Mouse (Mus musculus): ENCODE measurements around the gene Cd4.

Gene Cd4

DNA sequence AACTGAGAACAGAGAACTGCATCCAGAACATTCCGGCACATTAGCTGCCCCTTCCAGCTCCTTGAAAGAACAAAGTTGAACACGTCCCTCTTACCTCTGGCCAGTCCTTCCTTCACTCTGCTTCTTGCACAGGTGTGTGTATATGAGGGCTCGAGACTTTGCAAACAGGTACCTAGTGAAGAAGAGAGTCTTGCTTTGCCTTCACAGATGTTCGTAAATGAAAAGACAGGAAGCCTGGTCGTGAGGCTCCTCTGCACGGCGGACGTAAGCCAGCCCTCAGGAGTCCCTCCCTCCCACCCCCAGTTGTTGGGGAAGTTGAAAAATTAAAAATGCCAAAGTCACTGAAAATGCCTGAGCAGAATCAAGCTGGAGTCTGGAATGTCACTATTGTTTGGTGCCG is at the start of gene Cd4:
Cd4 (minus strand) TSS at position 236 of the 400 bp plus-strand sequence.
- ChIA-PET CTCF (interaction anchor here in 1 of 4 experiments (1.3 kb wide), 1 partner anchor 16 kb away, joined by 4 read pairs; no protein-coding TSS in a partner anchor), POLR2A (interaction anchor here in 2 of 4 experiments (0.6 to 2.9 kb wide), 8 partner anchors 9 to 205 kb away, joined by 3 to 12 read pairs (median 3); partner anchors contain the start of gene Grcc10 (in 1 of the 2))

- CTCF ChIA-PET, result interaction anchor here in 3 of 4 experiments (0.6 to 3.0 kb wide), 7 partner anchors 12 to 208 kb away, joined by 3 to 12 read pairs (median 3); partner anchors contain the start of genes Cops7a (in 1 of the 3) and Zfp384 (in 1 of the 3)
- POLR2A ChIA-PET, result interaction anchor here in 3 of 4 experiments (0.6 to 18.2 kb wide), 30 partner anchors 12 to 505 kb away, joined by 3 to 359 read pairs (median 5); partner anchors contain the start of genes Cops7a (in 2 of the 3), Cdca3 (in 1 of the 3), Usp5 (in 1 of the 3) and Zfp384 (in 1 of the 3)
These were observed 49.5 kb upstream of the Cd4 start for GRCm38 (mm10) chr6:124937493-124937892.

DNA sequence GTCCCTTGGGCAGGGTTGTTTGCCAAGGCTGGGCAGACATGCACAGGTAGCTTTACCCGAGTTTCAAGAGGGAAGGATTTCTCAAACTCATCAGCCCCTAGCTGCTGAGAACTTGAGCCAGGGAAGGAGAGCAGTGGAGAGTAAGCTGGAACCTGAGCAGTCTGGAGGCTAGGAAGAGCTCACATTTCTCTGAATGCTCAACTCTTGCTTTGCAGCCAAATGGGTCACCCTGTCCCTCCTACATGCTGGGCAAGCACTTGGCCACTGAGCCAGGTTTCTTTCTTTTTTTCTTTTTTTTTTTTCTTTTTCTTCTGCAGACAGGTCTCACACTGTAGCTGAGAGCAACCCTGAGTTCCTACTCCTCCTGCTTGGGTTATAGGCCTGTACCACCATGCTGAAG is 48.7 kb upstream of the Cd4 start:
- ChIA-PET POLR2A (interaction anchor here in 3 of 4 experiments (0.5 to 18.2 kb wide), 29 partner anchors 11 to 506 kb away, joined by 3 to 359 read pairs (median 4); partner anchors contain the start of genes Cops7a (in 2 of the 3), Cdca3 (in 1 of the 3), Grcc10 (in 1 of the 3) and Ptms (in 1 of the 3)), CTCF (interaction anchor here in 2 of 4 experiments (0.7 to 3.0 kb wide), 5 partner anchors 11 to 77 kb away, joined by 3 to 12 read pairs (median 3); partner anchors contain the start of gene Zfp384 (in 1 of the 2))

DNA sequence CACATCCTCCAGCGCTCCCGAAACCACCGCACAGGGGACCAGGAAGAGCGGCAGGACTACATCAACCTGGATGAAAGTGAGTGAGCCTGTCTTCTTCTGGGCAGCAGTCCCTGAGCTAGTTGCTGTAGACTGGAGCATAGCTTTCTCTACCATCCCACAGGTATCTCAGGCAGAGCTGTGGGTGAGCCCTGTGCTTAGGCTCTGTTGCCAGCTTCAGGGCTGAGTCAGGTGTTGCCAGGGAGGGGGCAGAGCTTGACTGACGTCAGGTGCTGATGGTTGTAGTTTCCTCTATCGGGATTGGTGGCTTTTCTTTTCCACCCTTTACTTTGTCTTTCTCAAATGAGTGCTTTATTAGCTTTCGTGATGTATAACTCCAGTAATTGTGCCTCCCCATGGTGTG is 46.6 kb upstream of the Cd4 start:
- CTCF ChIA-PET, result interaction anchor here in 2 of 4 experiments (0.6 to 1.1 kb wide), 2 partner anchors 31 to 96 kb away, joined by 3 read pairs; no protein-coding TSS in a partner anchor
- POLR2A ChIA-PET, result interaction anchor here in 3 of 4 experiments (0.6 to 18.2 kb wide), 16 partner anchors 9 to 227 kb away, joined by 3 to 455 read pairs (median 5); partner anchors contain the start of genes Zfp384 (in 2 of the 3), Cdca3 (in 1 of the 3), Cops7a (in 1 of the 3) and Lag3 (in 1 of the 3)

DNA sequence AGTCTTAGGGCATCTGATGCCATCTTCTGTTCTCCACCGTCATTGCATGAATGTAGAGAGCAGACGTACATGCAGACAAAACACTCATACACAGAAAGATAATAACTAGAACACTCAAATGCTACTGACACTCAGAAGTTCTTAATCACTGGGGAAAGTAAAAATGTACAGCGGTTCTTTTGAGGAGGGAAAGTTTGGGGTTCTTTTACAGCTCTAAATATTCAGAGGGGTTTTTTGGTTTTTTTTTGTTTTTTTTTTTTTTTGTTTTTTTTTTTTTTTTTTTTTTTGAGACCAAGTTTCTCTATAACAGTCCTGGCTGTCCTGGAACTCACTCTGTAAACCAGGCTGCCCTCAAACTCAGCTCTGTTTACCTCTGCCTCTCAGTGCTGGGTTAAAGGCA is 45.1 kb upstream of the Cd4 start:
- ChIA-PET CTCF (interaction anchor here (0.6 to 4.3 kb wide), 7 partner anchors 27 to 258 kb away, joined by 3 to 39 read pairs (median 5); partner anchors contain the start of genes Cdca3 (in 1 of the 4), Mrpl51 (in 1 of the 4), Ncapd2 (in 1 of the 4) and Usp5 (in 1 of the 4)), POLR2A (interaction anchor here (0.5 to 18.2 kb wide), 35 partner anchors 10 to 270 kb away, joined by 3 to 455 read pairs (median 5); partner anchors contain the start of genes Cdca3 (in 2 of the 4), Lag3 (in 2 of the 4), Usp5 (in 2 of the 4) and Cops7a (in 1 of the 4))

GRCm38 (mm10) chr6:124932314-124932695 is 44.3 kb upstream of the Cd4 start:
- ChIA-PET CTCF (interaction anchor here (0.8 to 5.0 kb wide), 9 partner anchors 23 to 259 kb away, joined by 3 to 93 read pairs (median 16); partner anchors contain the start of genes Cdca3 (in 1 of the 4), Mrpl51 (in 1 of the 4), Ncapd2 (in 1 of the 4) and P3h3 (in 1 of the 4)), POLR2A (interaction anchor here (0.6 to 18.2 kb wide), 63 partner anchors 7 to 283 kb away, joined by 3 to 455 read pairs (median 13); partner anchors contain the start of genes Cdca3 (in 3 of the 4), Cops7a (in 3 of the 4), Ptms (in 3 of the 4) and Usp5 (in 3 of the 4))

DNA sequence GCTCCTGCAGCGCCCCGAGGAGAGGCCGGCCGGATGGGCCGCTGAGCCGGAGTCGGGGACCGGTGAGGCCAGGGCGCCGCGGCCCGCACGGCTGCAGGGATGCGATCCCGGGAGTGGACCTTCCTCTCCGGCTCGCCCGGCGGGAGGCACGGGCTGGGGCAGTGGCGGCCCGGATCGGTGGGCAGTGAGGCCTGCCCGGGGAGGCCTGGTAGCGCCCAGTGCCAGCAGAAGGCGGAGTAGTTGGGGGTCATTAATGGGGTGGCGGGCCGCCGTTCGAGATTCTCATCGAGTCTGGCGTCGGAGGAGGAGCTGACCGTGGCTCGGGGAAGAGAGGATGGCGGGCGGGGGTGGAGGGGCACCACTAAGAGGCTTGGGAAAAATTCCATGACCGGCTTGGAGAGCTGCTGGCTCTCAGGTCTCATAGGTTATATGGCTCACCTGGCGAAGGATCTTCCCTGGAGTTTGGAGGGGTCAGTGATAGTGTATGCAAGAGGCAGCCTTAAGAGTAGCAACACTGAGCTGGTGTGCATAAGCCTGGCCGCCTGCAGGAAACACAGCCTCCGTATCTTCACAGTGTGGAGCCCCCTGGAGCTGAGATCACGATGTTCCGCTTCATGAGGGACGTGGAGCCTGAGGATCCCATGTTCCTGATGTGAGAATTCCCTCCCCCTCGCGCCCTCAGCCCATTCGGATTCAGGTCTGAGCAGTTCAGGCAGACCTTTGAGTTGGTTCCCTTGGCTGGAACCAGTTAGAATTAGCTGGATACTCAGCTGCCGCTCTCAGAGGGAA is 43.7 kb upstream of the Cd4 start:
- POLR2A ChIA-PET, result interaction anchor here (0.6 to 18.2 kb wide), 145 partner anchors 8 to 517 kb away, joined by 3 to 455 read pairs (median 6); partner anchors contain the start of genes Cdca3 (in 4 of the 4), Ptms (in 4 of the 4), Usp5 (in 4 of the 4) and Cops7a (in 3 of the 4)
- CTCF ChIA-PET, result interaction anchor here (0.6 to 5.0 kb wide), 61 partner anchors 10 to 456 kb away, joined by 3 to 93 read pairs (median 6); partner anchors contain the start of genes Cdca3 (in 3 of the 4), P3h3 (in 3 of the 4), Gpr162 (in 2 of the 4) and Usp5 (in 2 of the 4)

GRCm38 (mm10) chr6:124930754-124931524 is 42.9 kb upstream of the Cd4 start, which contains the start of gene Mlf2:
Gene Mlf2 (plus strand): TSS chr6:124931386.
- ChIA-PET CTCF (interaction anchor here (0.5 to 5.0 kb wide), 109 partner anchors 8 to 493 kb away, joined by 3 to 93 read pairs (median 5); partner anchors contain the start of genes Cdca3 (in 4 of the 4), Gpr162 (in 4 of the 4), P3h3 (in 3 of the 4) and Usp5 (in 3 of the 4)), POLR2A (interaction anchor here (0.6 to 18.2 kb wide), 172 partner anchors 8 to 516 kb away, joined by 3 to 455 read pairs (median 5); partner anchors contain the start of genes Cdca3 (in 4 of the 4), Ptms (in 4 of the 4), Usp5 (in 4 of the 4) and Cops7a (in 3 of the 4))

GRCm38 (mm10) chr6:124930231-124930630 is 42.2 kb upstream of the Cd4 start:
- CTCF ChIA-PET, result interaction anchor here (0.6 to 5.0 kb wide), 82 partner anchors 8 to 1214 kb away, joined by 3 to 93 read pairs (median 6); partner anchors contain the start of genes P3h3 (in 3 of the 4), Cdca3 (in 2 of the 4), Cops7a (in 2 of the 4) and Gpr162 (in 2 of the 4)
- POLR2A ChIA-PET, result interaction anchor here (0.6 to 18.2 kb wide), 134 partner anchors 8 to 515 kb away, joined by 3 to 455 read pairs (median 6); partner anchors contain the start of genes Cdca3 (in 4 of the 4), Ptms (in 4 of the 4), Usp5 (in 4 of the 4) and Cops7a (in 3 of the 4)

DNA sequence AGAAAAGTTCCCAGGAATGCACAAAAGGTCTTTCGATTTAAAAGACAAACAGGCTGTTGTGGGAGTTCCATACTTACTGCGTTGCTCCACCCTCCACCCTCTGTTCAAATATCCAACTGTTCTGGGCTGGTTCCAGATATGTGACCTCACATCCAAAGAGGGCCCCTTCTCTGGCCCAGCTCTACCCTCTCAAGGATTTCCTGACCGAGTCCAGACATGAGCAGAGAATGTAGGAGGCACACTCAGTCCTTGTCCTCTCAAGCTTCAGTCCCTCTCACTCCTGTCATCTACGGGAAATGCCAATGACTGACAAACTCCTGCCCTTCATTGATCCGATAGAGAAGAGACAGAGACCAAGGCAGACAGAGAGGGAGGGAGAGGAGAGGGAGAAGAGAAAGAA is 37.9 kb upstream of the Cd4 start:
- CTCF ChIA-PET, result interaction anchor here (0.6 to 4.6 kb wide), 17 partner anchors 9 to 223 kb away, joined by 3 to 31 read pairs (median 5); partner anchors contain the start of genes Cdca3 (in 1 of the 4), P3h3 (in 1 of the 4) and Usp5 (in 1 of the 4)
- POLR2A ChIA-PET, result interaction anchor here in 3 of 4 experiments (0.8 to 16.0 kb wide), 46 partner anchors 8 to 270 kb away, joined by 3 to 455 read pairs (median 4); partner anchors contain the start of genes Cdca3 (in 2 of the 3), Cops7a (in 2 of the 3), Pianp (in 2 of the 3) and Usp5 (in 2 of the 3)

GRCm38 (mm10) chr6:124925173-124925793 is 37.3 kb upstream of the Cd4 start:
- POLR2A ChIA-PET, result interaction anchor here (0.5 to 16.0 kb wide), 48 partner anchors 9 to 271 kb away, joined by 3 to 455 read pairs (median 4); partner anchors contain the start of genes Cdca3 (in 3 of the 4), Usp5 (in 3 of the 4), Cops7a (in 2 of the 4) and Pianp (in 2 of the 4)
- CTCF ChIA-PET, result interaction anchor here (0.6 to 4.6 kb wide), 23 partner anchors 9 to 246 kb away, joined by 3 to 31 read pairs (median 5); partner anchors contain the start of genes Cdca3 (in 1 of the 4) and Usp5 (in 1 of the 4)

DNA sequence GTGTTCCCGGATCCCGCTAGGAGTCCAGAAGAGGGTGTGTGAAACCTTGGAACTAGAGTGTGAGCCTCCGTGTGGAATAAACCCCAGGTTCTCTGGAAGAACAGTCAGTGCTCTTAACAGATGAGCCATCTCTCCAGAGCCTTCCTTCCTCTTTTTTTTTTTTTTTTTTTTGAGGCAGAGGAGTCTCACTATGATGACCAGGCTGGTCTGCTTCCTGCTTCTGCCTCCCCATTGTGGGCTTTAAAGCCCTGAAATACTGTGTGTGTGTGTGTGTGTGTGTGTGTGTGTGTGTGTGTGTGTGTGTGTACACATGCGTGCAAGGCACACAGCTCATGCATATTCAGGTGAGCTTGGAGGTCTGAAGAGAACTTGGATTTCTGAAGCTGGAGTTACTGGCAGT is 33.5 kb upstream of the Cd4 start:
- ChIA-PET CTCF (interaction anchor here (0.6 to 3.3 kb wide), 8 partner anchors 9 to 467 kb away, joined by 3 to 28 read pairs (median 8); partner anchors contain the start of gene Mlf2 (in 3 of the 4)), POLR2A (interaction anchor here (0.6 to 16.0 kb wide), 20 partner anchors 8 to 162 kb away, joined by 3 to 455 read pairs (median 6); partner anchors contain the start of genes Mlf2 (in 4 of the 4), Cdca3 (in 3 of the 4), Usp5 (in 3 of the 4) and Lag3 (in 1 of the 4))

- POLR2A ChIA-PET, result interaction anchor here (0.6 to 16.0 kb wide), 29 partner anchors 8 to 229 kb away, joined by 3 to 455 read pairs (median 5); partner anchors contain the start of genes Mlf2 (in 4 of the 4), Cdca3 (in 3 of the 4), Usp5 (in 3 of the 4) and Lag3 (in 2 of the 4)
- CTCF ChIA-PET, result interaction anchor here (0.8 to 3.3 kb wide), 7 partner anchors 10 to 61 kb away, joined by 3 to 28 read pairs (median 4); partner anchors contain the start of gene Mlf2 (in 4 of the 4)
These were observed 32.5 kb upstream of the Cd4 start for GRCm38 (mm10) chr6:124920318-124921085.

DNA sequence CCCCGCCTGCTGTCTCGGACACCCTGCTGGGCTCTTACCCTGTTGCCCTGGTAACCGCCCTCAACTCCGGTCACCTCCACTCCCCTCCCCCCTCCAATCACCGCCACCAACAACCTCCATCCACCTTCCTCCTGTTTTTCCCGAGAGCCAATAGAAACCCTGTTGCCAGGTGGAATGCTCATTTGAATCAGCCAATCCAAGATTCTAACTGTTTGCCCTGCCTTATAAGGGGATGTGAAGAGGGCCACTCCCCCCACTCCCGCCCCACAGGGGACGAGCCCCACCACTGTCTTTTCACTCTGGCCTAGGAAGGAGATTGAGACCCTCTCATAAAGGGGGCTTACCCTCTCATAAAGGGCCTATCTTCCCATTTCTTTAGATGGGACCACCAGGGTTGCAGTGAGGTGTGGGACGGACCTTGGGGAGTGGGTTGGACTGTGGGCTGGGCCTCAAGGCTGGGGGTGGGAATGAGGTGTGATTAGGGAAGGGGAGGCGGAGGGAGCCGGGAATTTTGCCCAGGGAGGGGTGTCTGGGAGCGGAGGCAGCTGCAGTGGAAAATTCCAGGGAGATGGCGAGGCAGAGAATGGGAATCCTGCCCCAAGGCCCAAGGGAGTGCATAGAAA is 31.8 kb upstream of the Cd4 start, which contains the start of gene Ptms:
Ptms (minus strand) TSS at position 409 of the 623 bp plus-strand sequence.
- ChIA-PET POLR2A (interaction anchor here (0.5 to 21.9 kb wide), 25 partner anchors 8 to 230 kb away, joined by 3 to 455 read pairs (median 7); partner anchors contain the start of genes Mlf2 (in 4 of the 4), Lag3 (in 2 of the 4), Cdca3 (in 1 of the 4) and Grcc10 (in 1 of the 4)), CTCF (interaction anchor here (0.6 to 3.6 kb wide), 8 partner anchors 10 to 60 kb away, joined by 3 to 42 read pairs (median 4); partner anchors contain the start of gene Mlf2 (in 3 of the 4))

Data from embryonic stem cell, embryonic (primary cell).